Mouse (Mus musculus) ES-E14 (cell line): ENCODE results near the gene Adprhl2. TPM values are rescaled to one million over a fixed set of nuclear protein-coding genes. Genes with fewer than 3 reads are reported as not detected.

Experiments
- DNase-seq: peaks from one replicate; pipeline ENCODE4 v3.0.0-alpha.2; 2013; ENCODE audit warnings: low read depth, low spot score
- H3K27ac ChIP-seq: 2 replicates; pipeline ENCODE4 v1.5.1; 2012; ENCODE audit warnings: low read depth, mild to moderate bottlenecking, low read length, moderate library complexity, mixed read lengths; ENCODE audit not compliant: poor library complexity, insufficient read depth, severe bottlenecking
- H3K36me3 ChIP-seq: 2 replicates; pipeline ENCODE4 v1.6.1; 2012; ENCODE audit warnings: mild to moderate bottlenecking, low read length, moderate library complexity, mixed read lengths; ENCODE audit not compliant: control insufficient read depth, poor library complexity, insufficient read depth, severe bottlenecking
- H3K4me1 ChIP-seq, 2 experiments: fragments of 150-350 bp in 1 of 2; sonication (generic) in 1 of 2; 2 replicates each; pipeline ENCODE4 v1.6.1; 2012; ENCODE audit warnings: low read length in 2 of 2, mild to moderate bottlenecking in 1 of 2, mixed read lengths in 1 of 2; ENCODE audit not compliant: control insufficient read depth in 2 of 2, insufficient read depth in 2 of 2, poor library complexity in 1 of 2
- H3K4me3 ChIP-seq, 2 experiments: fragments of 150-350 bp in 1 of 2; sonication (generic) in 1 of 2; 2 replicates each; pipeline ENCODE4 v1.5.1; 2012; ENCODE audit warnings: low read length in 2 of 2, low read depth in 1 of 2, mild to moderate bottlenecking in 1 of 2, mixed read lengths in 1 of 2; ENCODE audit not compliant: insufficient read depth in 1 of 2, poor library complexity in 1 of 2, severe bottlenecking in 1 of 2
- H3K9ac ChIP-seq: 2 replicates; pipeline ENCODE4 v1.6.1; 2012; ENCODE audit warnings: low read depth, mild to moderate bottlenecking, low read length, mixed read lengths; ENCODE audit not compliant: poor library complexity, insufficient read depth, severe bottlenecking
- H3K9me3 ChIP-seq: fragments of 150-350 bp; sonication (generic); 2 replicates; pipeline ENCODE4 v1.6.1; 2012; ENCODE audit warnings: low read depth, mild to moderate bottlenecking, low read length; ENCODE audit not compliant: control insufficient read depth, insufficient read depth
- CHD2 ChIP-seq: IDR thresholded peaks from 2 replicates; pipeline ENCODE4 v1.6.1; 2014; ENCODE audit warnings: mild to moderate bottlenecking, low read depth, low read length, inconsistent platforms
- HCFC1 ChIP-seq: IDR thresholded peaks from 2 replicates; pipeline ENCODE4 v1.6.1; 2012; ENCODE audit warnings: low read length, inconsistent platforms, borderline replicate concordance; ENCODE audit not compliant: insufficient read depth
- MAFK ChIP-seq: IDR thresholded peaks from 2 replicates; pipeline ENCODE4 v1.6.1; 2014; ENCODE audit warnings: mild to moderate bottlenecking, low read depth, low read length, inconsistent platforms; ENCODE audit not compliant: insufficient read depth
- ZC3H11A ChIP-seq: IDR thresholded peaks from 2 replicates; pipeline ENCODE4 v1.6.1; 2012; ENCODE audit warnings: low read depth, mild to moderate bottlenecking, inconsistent platforms, low read length, borderline replicate concordance
- ZNF384 ChIP-seq: IDR thresholded peaks from 2 replicates; pipeline ENCODE4 v1.6.1; 2012; ENCODE audit warnings: low read depth, low read length, inconsistent platforms
- in situ Hi-C, 2 experiments: fragments of 600-800 bp; cut with MboI; formaldehyde crosslinking; loops; one replicate each; pipeline ENCODE4 v1.15.1; 2025; ENCODE audit warnings: low sequenced_read_pairs in 2 of 2, inconsistent platforms in 1 of 2; ENCODE audit not compliant: unreplicated experiment in 2 of 2
- total RNA-seq: library from RNA; depleted of rRNA; stranded (reverse); fragments of 300-350 nt; gene quantifications from 2 replicates; pipeline ENCODE4 v1.2.3, GENCODE M21; 2012

Adprhl2 gene
- total RNA-seq, 1 experiment, result 50.5 TPM

- no peak for DNase-seq
- in situ Hi-C loops, result loop anchor here in 1 of 2 experiments (25.0 kb wide), 1 partner anchor 212 kb away; the partner anchor contains the start of gene Ago4
- Histone ChIP-seq H3K36me3 (no peaks in the 10 kb centered on the region), H3K4me3 (peak within 1 kb of the TSS; percentile 6 to 23; a peak in 2 of 4 replicates), H3K4me1 (peaks cover 0 to 14% of the 10 kb centered on the region in 2 experiments; a peak in 2 of 4 replicates), H3K9me3 (no peaks in the 10 kb centered on the region), H3K9ac (peak within 1 kb of the TSS; percentile 9; the same call in 1 of the 2 replicates), H3K27ac (no peak within 1 kb of the TSS)
- no peak for TF ChIP-seq ZNF384
- TF ChIP-seq CHD2, result no peak
- no peak for TF ChIP-seq HCFC1
Observed at GRCm38 (mm10) chr4:126325281-126325861, 3.9 kb upstream of the Adprhl2 start, which contains the start of gene Tekt2. Tekt2 (minus strand) TSS chr4:126325688.

- no peaks in the 10 kb centered on the region for H3K9me3 ChIP-seq
- no peak for DNase-seq
- peaks cover 2% of the 10 kb centered on the region; the same call in 1 of the 2 replicates for H3K36me3 ChIP-seq
- in situ Hi-C loops, result loop anchor here in 1 of 2 experiments (25.0 kb wide), 1 partner anchor 212 kb away; the partner anchor contains the start of gene Ago4
- H3K4me1 ChIP-seq, result peaks cover 0 to 14% of the 10 kb centered on the region in 2 experiments; a peak in 2 of 4 replicates
- H3K9ac ChIP-seq, result peak overlapping the region; percentile 9; the same call in 1 of the 2 replicates
- no peak overlapping the region for H3K27ac ChIP-seq
- TF ChIP-seq HCFC1, result no peak
- no peak for TF ChIP-seq CHD2
- TF ChIP-seq ZNF384, result no peak
- TF ChIP-seq MAFK, result no peak
- TF ChIP-seq ZC3H11A, result no peak
- H3K4me3 ChIP-seq, result peak overlapping the region; percentile 6 to 23; a peak in 2 of 4 replicates
Observed at GRCm38 (mm10) chr4:126324861-126325260, 3.4 kb upstream of the Adprhl2 start.

GRCm38 (mm10) chr4:126322646-126323045 is 1.1 kb upstream of the Adprhl2 start:
- Histone ChIP-seq H3K27ac (no peak overlapping the region), H3K4me3 (no peak overlapping the region), H3K36me3 (peaks cover 15% of the 10 kb centered on the region), H3K9me3 (no peaks in the 10 kb centered on the region), H3K4me1 (peaks cover 0 to 11% of the 10 kb centered on the region in 2 experiments; a peak in 2 of 4 replicates), H3K9ac (no peak overlapping the region)
- TF ChIP-seq MAFK (no peak), CHD2 (no peak), ZNF384 (no peak), ZC3H11A (no peak)
- DNase-seq, result no peak
- in situ Hi-C loops, result no loop called here

- H3K9ac ChIP-seq, result peak overlapping the region; percentile 40; the same call in 1 of the 2 replicates
Observed at GRCm38 (mm10) chr4:126321854-126322511, 480 bp upstream of the Adprhl2 start.

More at GRCm38 (mm10) chr4:126321854-126322511, 480 bp upstream of the Adprhl2 start:
- Histone ChIP-seq H3K9me3 (no peaks in the 10 kb centered on the region), H3K4me1 (peaks cover 0 to 11% of the 10 kb centered on the region in 2 experiments; a peak in 2 of 4 replicates), H3K4me3 (peak overlapping the region; percentile 40 to 44), H3K27ac (no peak overlapping the region), H3K36me3 (peaks cover 21% of the 10 kb centered on the region)
- TF ChIP-seq HCFC1, result no peak
- TF ChIP-seq CHD2, result no peak
- no peak for TF ChIP-seq MAFK
- TF ChIP-seq ZNF384, result no peak
- TF ChIP-seq ZC3H11A, result no peak
- in situ Hi-C loops, result no loop called here
- DNase-seq, result no peak
